Mouse (Mus musculus) right cerebral cortex, postnatal 4 days (tissue): ENCODE measurements around the gene Ppp1r37.
A peak's percentile ranks its signal among the peaks of the same experiment; 100 is the strongest.
"Not testable (repeated sequence)": the region's sequence is repeated elsewhere in the genome, so short reads cannot be mapped to it uniquely, and the experiment has no call there.

Source experiments
- DNase-seq: peaks from one replicate; pipeline ENCODE4 v3.0.0-alpha.2; 2022

Gene Ppp1r37

GRCm38 (mm10) chr7:19562643-19563410 lies at the start of gene Ppp1r37:
Ppp1r37 (minus strand) TSS chr7:19563076.
- DNase-seq: no peak

- no peak for DNase-seq
Observed at GRCm38 (mm10) chr7:19610969-19611368, 48.1 kb upstream of the Ppp1r37 start.

GRCm38 (mm10) chr7:19609641-19610332 lies 46.9 kb upstream of the Ppp1r37 start:
- no peak for DNase-seq

GRCm38 (mm10) chr7:19607291-19607690 lies 44.4 kb upstream of the Ppp1r37 start:
- DNase-seq: no peak

GRCm38 (mm10) chr7:19604606-19605214 lies 41.8 kb upstream of the Ppp1r37 start:
- not testable (repeated sequence) for DNase-seq

- DNase-seq: peak; percentile 91
Observed at GRCm38 (mm10) chr7:19603849-19604605, 41.2 kb upstream of the Ppp1r37 start, which contains the start of gene Clasrp. Clasrp (minus strand) TSS chr7:19604486.

GRCm38 (mm10) chr7:19603055-19603454 lies 40.2 kb upstream of the Ppp1r37 start:
- no peak for DNase-seq

- no peak for DNase-seq
Observed at GRCm38 (mm10) chr7:19600562-19600961, 37.7 kb upstream of the Ppp1r37 start.

GRCm38 (mm10) chr7:19593061-19593730 lies 30.3 kb upstream of the Ppp1r37 start:
- DNase-seq: no peak

GRCm38 (mm10) chr7:19589917-19590316 lies 27.0 kb upstream of the Ppp1r37 start:
- peak; percentile 72 for DNase-seq

- DNase-seq: peak; percentile 77
Observed at GRCm38 (mm10) chr7:19589207-19589606, 26.3 kb upstream of the Ppp1r37 start.

GRCm38 (mm10) chr7:19586269-19586668 lies 23.4 kb upstream of the Ppp1r37 start:
- DNase-seq: no peak

GRCm38 (mm10) chr7:19580634-19581033 lies 17.8 kb upstream of the Ppp1r37 start:
- DNase-seq: no peak

GRCm38 (mm10) chr7:19579751-19580150 lies 16.9 kb upstream of the Ppp1r37 start:
- DNase-seq: no peak

GRCm38 (mm10) chr7:19578436-19578835 lies 15.6 kb upstream of the Ppp1r37 start:
- DNase-seq: no peak

- no peak for DNase-seq
Observed at GRCm38 (mm10) chr7:19577877-19578414, 15.1 kb upstream of the Ppp1r37 start.

GRCm38 (mm10) chr7:19577141-19577852 lies 14.4 kb upstream of the Ppp1r37 start, which contains the start of the genes Zfp296 and Gemin7:
Zfp296 (plus strand) TSS chr7:19577287.
Gemin7 (minus strand) TSS chr7:19577595.
- DNase-seq: no peak

- no peak for DNase-seq
Observed at GRCm38 (mm10) chr7:19575559-19575958, 12.7 kb upstream of the Ppp1r37 start.

GRCm38 (mm10) chr7:19573776-19574140 lies 10.9 kb upstream of the Ppp1r37 start:
- DNase-seq: no peak

- peak; percentile 79 for DNase-seq
Observed at GRCm38 (mm10) chr7:19572926-19573775, 10.3 kb upstream of the Ppp1r37 start.
